Mouse (Mus musculus) adrenal gland, postnatal 14 days (tissue): ENCODE results near the gene Gtf3c5. TPM values are rescaled to one million over a fixed set of nuclear protein-coding genes. Genes with fewer than 3 reads are reported as not detected.

Source experiments
- microRNA-seq, 2 experiments: library from miRNA; unstranded; fragments of <30 nt; microRNA quantifications; one replicate each; pipeline ENCODE4 v1.2.0; 2021
- total RNA-seq: library from RNA; stranded (reverse); gene quantifications from 2 replicates; pipeline ENCODE4 v1.2.3, GENCODE M21; 2021

Gene Gtf3c5
- total RNA-seq, 1 experiment from 2014 or later = 18.7 TPM

Small RNA genes lying within 50 kb of the gene (microRNA-seq; reads per million reads assigned to microRNA genes)
- 0 reads per million in 2 experiments for gene Gm22824

Other genes with a start within 250 kb of the Gtf3c5 start
- gene Ppp1r26, start 137.0 kb downstream of the Gtf3c5 start, total RNA-seq = 5.4 and 5.9 TPM in 2 replicates
- gene 1700007K13Rik, start 117.4 kb downstream of the Gtf3c5 start, total RNA-seq = 0.93 TPM in 1 of 2 replicates, not detected in the other
- gene Mrps2, start 115.7 kb downstream of the Gtf3c5 start, total RNA-seq = 70.8 and 73.7 TPM in 2 replicates
- gene Gbgt1, start 86.9 kb downstream of the Gtf3c5 start, total RNA-seq = 3.3 and 5.1 TPM in 2 replicates
- gene Gm10134, start 77.7 kb downstream of the Gtf3c5 start, total RNA-seq = 1.1 and 3.2 TPM in 2 replicates
- 27.0 and 35.9 TPM in 2 replicates for gene Ralgds, start 70.6 kb downstream of the Gtf3c5 start, total RNA-seq
- gene Cel, start 20.3 kb downstream of the Gtf3c5 start, total RNA-seq = 0.15 TPM in 1 of 2 replicates, not detected in the other
- 2.1 TPM in 1 of 2 replicates, not detected in the other for gene Gfi1b, start 38.2 kb upstream of the Gtf3c5 start, total RNA-seq
- gene Tsc1, start 57.5 kb upstream of the Gtf3c5 start, total RNA-seq = 16.5 and 19.3 TPM in 2 replicates
- 0.93 TPM in 1 of 2 replicates, not detected in the other for gene Spaca9, start 116.0 kb upstream of the Gtf3c5 start, total RNA-seq
- gene Ak8, start 116.4 kb upstream of the Gtf3c5 start, total RNA-seq = not detected in 2 replicates